1 mouse cellular context compared by ENCODE assay signal in the genomic region with DNA sequence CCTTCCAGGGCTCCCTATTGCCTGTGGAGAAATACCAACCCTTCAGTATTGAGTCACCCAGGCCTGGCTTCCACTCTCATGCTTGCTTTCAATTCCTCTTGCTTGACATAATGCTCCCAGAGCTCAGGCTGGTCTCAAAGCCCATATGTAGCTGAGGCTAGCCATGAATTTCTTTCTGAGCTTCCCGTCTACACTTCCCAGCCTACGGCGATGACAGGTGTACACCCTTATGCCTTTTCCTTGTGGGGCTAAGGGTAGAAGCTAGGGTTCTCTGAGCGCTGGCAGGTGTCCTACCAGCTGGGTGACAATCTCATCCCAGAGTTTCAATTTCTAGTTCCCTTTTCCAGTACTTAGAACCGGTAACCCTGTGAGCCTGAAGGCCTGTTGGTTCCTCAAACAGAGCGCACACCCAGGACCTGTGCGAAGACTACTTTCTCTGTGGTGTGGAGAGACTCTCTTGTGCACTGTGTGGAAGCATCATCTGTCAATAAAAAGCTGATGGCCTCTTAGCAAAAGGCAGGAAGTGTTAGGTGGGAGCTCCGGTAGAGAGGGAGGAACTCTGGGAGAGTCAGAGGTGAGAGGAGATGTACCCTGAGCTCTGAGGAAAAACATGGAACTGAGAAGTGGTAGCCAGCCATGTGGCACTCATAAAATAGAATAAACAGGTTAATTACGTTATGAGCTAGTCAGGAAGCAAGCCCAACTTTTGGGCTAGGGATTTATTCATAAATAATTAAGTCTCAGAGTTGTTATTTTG.
TF ChIP-seq lines count a peak whose summit lies in the region.

No protein-coding gene starts in this region.

TF ChIP-seq in CH12.LX, 34 proteins besides CTCF, POLR2A, EP300 and RAD21 (continued from another document):
- TF ChIP-seq POLR2AphosphoS2 (IDR thresholded peaks at IDR 0.05; ENCODE audit: low read depth, low read length) (0 out of 2 replicates have a peak, but pooled peaks have one; percentile 19), MXI1 (IDR thresholded peaks at IDR 0.05; ENCODE audit: low read depth, low read length) (peak; percentile 83), MAFK (IDR thresholded peaks at IDR 0.05; ENCODE audit: insufficient replicate concordance, low read length) (no peak), USF1 (IDR thresholded peaks at IDR 0.05; ENCODE audit: low read depth, low read length) (no peak), MAZ (IDR thresholded peaks at IDR 0.05; ENCODE audit: low read depth, low read length) (0 out of 2 replicates have a peak, but pooled peaks have one; percentile 51), NELFE (IDR thresholded peaks at IDR 0.05; ENCODE audit: low read depth, low read length) (peak; percentile 24; the same call in 1 of the 2 replicates), ZMIZ1 (IDR thresholded peaks at IDR 0.05; ENCODE audit: low read depth, low read length) (peak; percentile 44; the same call in 1 of the 2 replicates), JUND (conservative IDR thresholded peaks at IDR 0.05; ENCODE audit: low read depth, low read length) (no peak), ZC3H11A (IDR thresholded peaks at IDR 0.05; ENCODE audit: low read depth, low read length) (no peak), SIN3A (IDR thresholded peaks at IDR 0.05; ENCODE audit: low read length) (peak; percentile 90), MAX (IDR thresholded peaks at IDR 0.05; ENCODE audit: low read length) (no peak), PAX5 (IDR thresholded peaks at IDR 0.05; ENCODE audit: low read length) (no peak), ZKSCAN1 (IDR thresholded peaks at IDR 0.05; ENCODE audit: borderline replicate concordance, low read depth, low read length) (no peak), TCF12 (IDR thresholded peaks at IDR 0.05; ENCODE audit: low read depth, low read length) (peak; percentile 65), NRF1 (IDR thresholded peaks at IDR 0.05; ENCODE audit: low read depth, low read length) (no peak), TBP (conservative IDR thresholded peaks at IDR 0.05; ENCODE audit: low read depth, low read length) (0 out of 2 replicates have a peak, but pooled peaks have one; percentile 10), UBTF (IDR thresholded peaks at IDR 0.05; ENCODE audit: low read depth, low read length) (no peak), RCOR1 (conservative IDR thresholded peaks at IDR 0.05; ENCODE audit: low read depth, low read length) (peak; percentile 32; the same call in 1 of the 2 replicates), KAT2A (IDR thresholded peaks at IDR 0.05; ENCODE audit: insufficient replicate concordance, low read length) (0 out of 2 replicates have a peak, but pooled peaks have one; percentile 34), SMC3 (IDR thresholded peaks at IDR 0.05; ENCODE audit: low read depth, low read length) (peak; percentile 1; the same call in 1 of the 2 replicates), CHD2 (IDR thresholded peaks at IDR 0.05; ENCODE audit: low read length) (peak; percentile 51; the same call in 1 of the 2 replicates), ELF1 (IDR thresholded peaks at IDR 0.05; ENCODE audit: low read depth, low read length) (peak; percentile 9; the same call in 1 of the 2 replicates), CHD1 (IDR thresholded peaks at IDR 0.05; ENCODE audit: low read depth, low read length) (peak; percentile 88), MEF2A (IDR thresholded peaks at IDR 0.05; ENCODE audit: borderline replicate concordance, low read depth, low read length) (no peak), GABPA (IDR thresholded peaks at IDR 0.05; ENCODE audit: insufficient replicate concordance, low read depth, low read length) (no peak), BHLHE40 (IDR thresholded peaks at IDR 0.05; ENCODE audit: low read depth, low read length) (no peak), ZNF384 (IDR thresholded peaks at IDR 0.05; ENCODE audit: low read depth, low read length) (no peak), MYC (IDR thresholded peaks at IDR 0.05; ENCODE audit: low read depth, low read length) (no peak), USF2 (conservative IDR thresholded peaks at IDR 0.05; ENCODE audit: low read depth, low read length) (no peak), JUN (IDR thresholded peaks at IDR 0.05; ENCODE audit: insufficient read depth, low read depth, low read length) (no peak)
